Mouse (Mus musculus) lung, adult 2 months (tissue): ENCODE measurements around the gene Egfl8.

Experiments
- CTCF ChIP-seq: fragments of 200-500 bp; IDR thresholded peaks from 2 replicates; pipeline ENCODE4 v1.5.1; 2011; ENCODE audit warnings: mild to moderate bottlenecking, low read length, control low read depth; ENCODE audit not compliant: insufficient read depth
- POLR2A ChIP-seq: fragments of 200-500 bp; IDR thresholded peaks from 2 replicates; pipeline ENCODE4 v1.6.1; 2011; ENCODE audit warnings: low read depth, mild to moderate bottlenecking, control low read depth, low read length, borderline replicate concordance; ENCODE audit errors: extremely low read depth

DNA sequence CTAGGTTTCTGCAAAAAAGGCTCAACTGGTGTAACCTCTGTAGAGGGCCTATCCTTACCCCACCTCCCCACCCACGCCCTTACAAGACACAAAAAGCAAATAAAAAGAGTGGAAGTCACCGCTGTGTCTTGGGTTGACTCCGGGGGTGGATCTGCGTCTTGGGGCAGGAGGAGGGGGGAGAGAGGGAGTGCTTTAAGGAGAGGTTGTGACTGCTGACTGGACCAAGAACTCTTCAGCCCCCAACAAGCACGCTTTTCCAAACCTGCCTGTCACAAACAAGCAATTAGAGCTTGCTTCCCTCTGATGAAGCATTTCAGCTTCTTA lies 12.8 kb upstream of the Egfl8 start:
- TF ChIP-seq POLR2A = no peak
- TF ChIP-seq CTCF = no peak
